Mouse (Mus musculus): Measurements from ENCODE around the gene Fam120a. TPM values are rescaled to one million over a fixed set of nuclear protein-coding genes. Genes with fewer than 3 reads are reported as not detected.

Gene Fam120a
- polyA plus RNA-seq, 1 experiment from 2014 or later = 18.1 TPM

DNA sequence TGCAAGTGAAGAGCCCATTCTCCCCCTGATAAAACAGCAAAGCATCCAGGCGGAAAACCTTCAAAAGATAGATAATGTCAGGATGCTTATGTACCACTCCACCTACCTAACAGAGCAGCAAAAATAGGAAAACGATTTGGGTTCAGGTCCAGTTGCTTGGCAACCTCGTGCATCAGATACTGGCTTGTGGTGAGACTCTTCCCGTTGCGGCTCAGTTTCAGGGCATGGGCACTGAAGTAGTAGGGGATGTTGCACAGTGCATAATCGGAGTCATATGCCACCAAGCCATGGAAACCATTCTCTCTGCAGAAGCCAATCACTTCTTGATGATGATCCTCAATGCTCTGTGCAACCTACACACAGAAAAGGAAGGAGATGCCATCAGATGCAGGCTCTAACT is 18.9 kb downstream of the Fam120a start:
- DNase-seq (ENCODE audit: low spot score) = no peak
- Histone ChIP-seq H3K4me2 (replicated peaks; ENCODE audit: low read depth) (no peak overlapping the region), H3K4me3 (ENCODE audit: low read depth, low read length) (no peak overlapping the region), H3K27me3 (ENCODE audit: control insufficient read depth, insufficient read depth, low read length) (no peaks in the 10 kb centered on the region), H3K9ac (ENCODE audit: low read length) (no peak overlapping the region), H3K4me1 (replicated peaks; ENCODE audit: control insufficient read depth, insufficient read depth) (no peaks in the 10 kb centered on the region), H3K9me3 (ENCODE audit: control insufficient read depth, low read length) (no peaks in the 10 kb centered on the region), H3K27ac (replicated peaks) (no peak overlapping the region), H3K36me3 (ENCODE audit: control insufficient read depth, insufficient read depth, low read length) (peaks cover 7% of the 10 kb centered on the region; the same call in 1 of the 2 replicates)
- ATAC-seq (ENCODE audit: low FRiP score, low TSS enrichment) = no peak
- 95% methylated on average over 6 of the region's 6 CpGs for WGBS
- TF ChIP-seq CTCF (IDR thresholded peaks at IDR 0.05; ENCODE audit: low read depth) (no peak), EP300 (optimal IDR thresholded peaks at IDR 0.05) (no peak)

DNA sequence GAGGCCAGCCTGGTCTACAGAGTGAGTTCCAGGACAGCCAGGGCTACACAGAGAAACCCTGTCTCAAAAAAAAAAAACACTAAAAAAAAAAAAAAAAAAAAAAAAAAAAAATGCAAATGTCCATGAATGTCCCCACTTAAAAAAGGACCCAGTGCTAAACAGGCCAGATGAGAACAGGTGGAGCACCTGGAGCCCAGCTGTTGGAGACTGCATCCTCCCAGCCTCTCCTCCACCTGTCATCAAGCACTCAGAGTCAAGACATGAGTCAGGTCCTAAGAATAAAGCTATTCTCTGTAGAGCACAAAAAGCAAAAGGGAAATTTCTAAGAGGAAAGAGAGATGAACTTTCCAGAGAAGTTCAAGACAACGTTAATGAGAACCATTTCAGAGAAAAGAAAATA is 23.2 kb downstream of the Fam120a start:
- ATAC-seq (ENCODE audit: low FRiP score, low TSS enrichment) = no peak
- DNase-seq (ENCODE audit: low spot score) = no peak
- H3K4me2 ChIP-seq (replicated peaks; ENCODE audit: low read depth) = no peak overlapping the region
- H3K27ac ChIP-seq (replicated peaks) = no peak overlapping the region
- H3K36me3 ChIP-seq (ENCODE audit: control insufficient read depth, insufficient read depth, low read length) = peaks cover 9% of the 10 kb centered on the region; the same call in 1 of the 2 replicates
- no peak overlapping the region for H3K4me3 ChIP-seq (ENCODE audit: low read depth, low read length)
- WGBS = 44% methylated on average over 1 of the region's 1 CpGs
- no peaks in the 10 kb centered on the region for H3K9me3 ChIP-seq (ENCODE audit: control insufficient read depth, low read length)
- no peaks in the 10 kb centered on the region for H3K4me1 ChIP-seq (replicated peaks; ENCODE audit: control insufficient read depth, insufficient read depth)
- TF ChIP-seq CTCF (IDR thresholded peaks at IDR 0.05; ENCODE audit: low read depth) = no peak
- no peak for TF ChIP-seq EP300 (optimal IDR thresholded peaks at IDR 0.05)
- H3K27me3 ChIP-seq (ENCODE audit: control insufficient read depth, insufficient read depth, low read length) = no peaks in the 10 kb centered on the region
- no peak overlapping the region for H3K9ac ChIP-seq (ENCODE audit: low read length)

DNA sequence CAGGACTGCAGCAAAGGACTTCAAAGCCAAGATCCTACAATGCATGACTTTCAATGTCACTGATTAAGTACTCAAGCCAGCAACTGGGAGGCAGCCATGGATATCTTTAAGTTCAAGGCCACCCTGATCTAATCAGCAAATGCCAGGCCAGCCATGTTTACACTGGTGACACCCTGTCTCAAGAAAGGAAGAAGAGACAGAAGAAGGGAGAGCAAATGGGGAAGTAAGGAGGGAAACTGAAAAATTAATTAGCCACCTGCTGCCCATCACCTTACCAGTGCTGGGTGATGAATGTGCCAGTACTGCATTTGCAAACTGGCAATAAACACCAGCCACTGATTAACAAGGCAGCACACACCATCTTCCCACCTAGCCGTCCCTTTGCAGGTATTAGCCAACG is 25.3 kb downstream of the Fam120a start:
- Histone ChIP-seq H3K27me3 (ENCODE audit: control insufficient read depth, insufficient read depth, low read length) (no peaks in the 10 kb centered on the region), H3K4me1 (replicated peaks; ENCODE audit: control insufficient read depth, insufficient read depth) (no peaks in the 10 kb centered on the region), H3K27ac (replicated peaks) (no peak overlapping the region), H3K9me3 (ENCODE audit: control insufficient read depth, low read length) (no peaks in the 10 kb centered on the region), H3K9ac (ENCODE audit: low read length) (no peak overlapping the region), H3K4me3 (ENCODE audit: low read depth, low read length) (no peak overlapping the region), H3K36me3 (ENCODE audit: control insufficient read depth, insufficient read depth, low read length) (peaks cover 4% of the 10 kb centered on the region; the same call in 1 of the 2 replicates), H3K4me2 (replicated peaks; ENCODE audit: low read depth) (no peak overlapping the region)
- TF ChIP-seq CTCF (IDR thresholded peaks at IDR 0.05; ENCODE audit: low read depth) = no peak
- TF ChIP-seq EP300 (optimal IDR thresholded peaks at IDR 0.05) = no peak
- ATAC-seq (ENCODE audit: low FRiP score, low TSS enrichment) (no peak), DNase-seq (ENCODE audit: low spot score) (no peak)
- 66% methylated on average over 2 of the region's 2 CpGs for WGBS

DNA sequence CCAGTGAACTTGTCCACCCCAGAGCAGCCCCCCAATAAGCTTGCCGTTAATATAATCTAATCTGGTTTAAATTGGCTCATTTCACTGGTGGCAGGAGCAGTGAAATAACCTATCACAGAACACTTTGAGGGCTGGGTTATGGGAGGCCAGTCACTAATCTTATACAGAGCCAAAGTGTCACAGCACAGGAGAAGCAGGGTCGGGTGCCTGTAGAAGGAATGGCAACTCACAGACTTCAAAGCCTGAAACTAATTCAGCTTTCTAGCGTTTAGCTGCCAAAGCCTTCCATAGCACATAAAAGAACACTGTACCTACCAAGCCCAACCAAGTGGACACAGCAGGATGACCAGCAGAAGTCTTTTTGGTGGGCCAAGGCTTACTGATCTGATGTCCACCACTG is 26.0 kb downstream of the Fam120a start:
- Histone ChIP-seq H3K9ac (ENCODE audit: low read length) (no peak overlapping the region), H3K27me3 (ENCODE audit: control insufficient read depth, insufficient read depth, low read length) (no peaks in the 10 kb centered on the region), H3K4me3 (ENCODE audit: low read depth, low read length) (no peak overlapping the region), H3K27ac (replicated peaks) (no peak overlapping the region), H3K4me2 (replicated peaks; ENCODE audit: low read depth) (no peak overlapping the region), H3K9me3 (ENCODE audit: control insufficient read depth, low read length) (no peaks in the 10 kb centered on the region), H3K36me3 (ENCODE audit: control insufficient read depth, insufficient read depth, low read length) (peaks cover 2% of the 10 kb centered on the region; the same call in 1 of the 2 replicates), H3K4me1 (replicated peaks; ENCODE audit: control insufficient read depth, insufficient read depth) (no peaks in the 10 kb centered on the region)
- 62% methylated on average over 3 of the region's 3 CpGs for WGBS
- TF ChIP-seq CTCF (IDR thresholded peaks at IDR 0.05; ENCODE audit: low read depth) = 0 out of 2 replicates have a peak, but pooled peaks have one; percentile 0
- no peak for TF ChIP-seq EP300 (optimal IDR thresholded peaks at IDR 0.05)
- ATAC-seq (ENCODE audit: low FRiP score, low TSS enrichment) = no peak
- DNase-seq (ENCODE audit: low spot score) = no peak

DNA sequence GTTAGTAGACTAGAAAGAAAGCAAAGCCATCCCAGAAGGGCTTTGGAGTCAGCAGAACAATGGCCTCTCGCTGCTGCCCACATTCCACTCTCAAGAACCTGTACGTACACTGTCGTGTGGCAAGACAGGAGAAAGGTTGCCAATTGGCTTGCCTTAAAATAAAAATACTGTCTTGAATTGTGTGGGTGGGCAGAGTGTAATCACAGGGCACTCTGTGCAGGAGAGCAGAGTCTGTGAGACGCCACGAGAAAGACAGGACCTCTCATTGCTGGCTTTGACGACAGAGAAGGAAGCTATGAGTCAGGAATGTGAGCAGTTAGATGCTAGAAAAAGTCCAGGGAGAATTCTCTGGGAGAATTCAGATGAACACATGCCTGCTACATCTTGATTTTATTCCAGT is 33.2 kb downstream of the Fam120a start:
- Histone ChIP-seq H3K9me3 (ENCODE audit: control insufficient read depth, low read length) (no peaks in the 10 kb centered on the region), H3K4me3 (ENCODE audit: low read depth, low read length) (no peak overlapping the region), H3K9ac (ENCODE audit: low read length) (no peak overlapping the region), H3K4me1 (replicated peaks; ENCODE audit: control insufficient read depth, insufficient read depth) (no peaks in the 10 kb centered on the region), H3K27me3 (ENCODE audit: control insufficient read depth, insufficient read depth, low read length) (no peaks in the 10 kb centered on the region), H3K4me2 (replicated peaks; ENCODE audit: low read depth) (no peak overlapping the region), H3K27ac (replicated peaks) (no peak overlapping the region), H3K36me3 (ENCODE audit: control insufficient read depth, insufficient read depth, low read length) (peaks cover 10% of the 10 kb centered on the region; the same call in 1 of the 2 replicates)
- no peak for ATAC-seq (ENCODE audit: low FRiP score, low TSS enrichment)
- WGBS = 54% methylated on average over 6 of the region's 6 CpGs
- DNase-seq (ENCODE audit: low spot score) = no peak
- TF ChIP-seq EP300 (optimal IDR thresholded peaks at IDR 0.05) (no peak), CTCF (IDR thresholded peaks at IDR 0.05; ENCODE audit: low read depth) (no peak)

DNA sequence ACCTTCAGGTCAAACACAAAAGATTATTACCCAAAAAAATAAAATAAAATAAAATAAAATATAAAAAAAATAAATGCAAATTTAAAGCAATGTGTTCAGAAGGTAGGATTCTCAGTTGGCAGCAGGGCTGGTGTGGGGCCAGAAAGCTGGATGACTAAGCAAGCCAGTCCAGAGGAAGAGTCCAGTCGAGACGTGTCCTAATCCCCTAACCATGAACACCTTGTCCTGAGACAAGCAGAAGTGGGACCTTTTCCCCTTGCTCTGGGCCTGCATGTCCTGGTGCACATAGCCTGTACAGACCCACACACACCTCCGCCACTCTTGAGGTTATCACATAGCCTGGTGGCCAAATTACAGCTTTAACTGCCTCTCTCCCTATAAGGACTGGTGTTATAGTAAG is 35.1 kb downstream of the Fam120a start:
- Histone ChIP-seq H3K4me1 (replicated peaks; ENCODE audit: control insufficient read depth, insufficient read depth) (no peaks in the 10 kb centered on the region), H3K36me3 (ENCODE audit: control insufficient read depth, insufficient read depth, low read length) (peaks cover 10% of the 10 kb centered on the region; the same call in 1 of the 2 replicates), H3K4me3 (ENCODE audit: low read depth, low read length) (no peak overlapping the region), H3K9ac (ENCODE audit: low read length) (no peak overlapping the region), H3K4me2 (replicated peaks; ENCODE audit: low read depth) (no peak overlapping the region), H3K27ac (replicated peaks) (no peak overlapping the region), H3K9me3 (ENCODE audit: control insufficient read depth, low read length) (no peaks in the 10 kb centered on the region), H3K27me3 (ENCODE audit: control insufficient read depth, insufficient read depth, low read length) (no peaks in the 10 kb centered on the region)
- ATAC-seq (ENCODE audit: low FRiP score, low TSS enrichment) (no peak; the same call in 1 of the 2 replicates), DNase-seq (ENCODE audit: low spot score) (no peak)
- TF ChIP-seq EP300 (optimal IDR thresholded peaks at IDR 0.05) (no peak), CTCF (IDR thresholded peaks at IDR 0.05; ENCODE audit: low read depth) (no peak)
- 65% methylated on average over 3 of the region's 3 CpGs for whole genome bisulfite sequencing

Measured in stomach, postnatal 0 days (tissue).